Mouse (Mus musculus) urinary bladder, adult 18-20 months (tissue): ENCODE data around the gene 0610030E20Rik.

Experiments
- DNase-seq, 2 experiments: peaks; one replicate each; pipeline ENCODE4 v3.0.0; 2022; ENCODE audit warnings: low spot score in 2 of 2, mixed read lengths in 2 of 2

Gene 0610030E20Rik

DNA sequence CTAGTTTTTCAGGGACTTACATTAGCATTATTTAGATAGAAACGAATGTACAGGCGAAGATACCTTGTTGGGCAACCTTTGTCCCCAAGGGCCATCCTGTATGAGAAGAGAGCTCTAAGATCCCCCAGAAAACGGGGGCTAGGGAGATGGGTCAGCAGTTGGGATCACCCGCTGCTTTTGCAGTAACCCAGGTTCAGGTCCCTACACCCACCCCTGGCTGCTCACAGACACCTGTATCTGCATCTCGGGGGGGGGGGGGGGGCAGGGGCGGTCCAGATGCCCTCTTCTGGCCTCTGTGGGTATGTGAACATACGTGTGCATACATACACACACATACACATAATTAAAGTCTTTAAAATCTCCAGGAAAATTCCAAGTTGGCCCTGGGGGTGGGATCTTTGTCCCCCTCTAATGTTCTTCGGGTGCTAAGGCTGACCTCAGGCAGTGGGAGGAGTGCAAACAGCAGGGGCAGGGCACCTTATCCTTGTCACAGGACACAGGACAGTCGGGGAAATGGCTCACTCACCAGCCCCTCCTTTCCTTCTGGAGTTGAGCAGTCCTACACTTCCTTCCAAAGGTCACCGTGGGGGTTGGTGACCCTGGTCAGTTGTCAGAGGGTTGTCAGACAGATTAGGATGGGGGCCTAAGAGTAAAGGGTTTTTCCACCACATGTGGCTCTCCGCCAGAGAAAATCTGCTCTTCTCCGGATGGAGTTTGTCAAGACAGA lies 43.8 kb downstream of the 0610030E20Rik start:
- DNase-seq = peak in 1 of 2 experiments; percentile 37

DNA sequence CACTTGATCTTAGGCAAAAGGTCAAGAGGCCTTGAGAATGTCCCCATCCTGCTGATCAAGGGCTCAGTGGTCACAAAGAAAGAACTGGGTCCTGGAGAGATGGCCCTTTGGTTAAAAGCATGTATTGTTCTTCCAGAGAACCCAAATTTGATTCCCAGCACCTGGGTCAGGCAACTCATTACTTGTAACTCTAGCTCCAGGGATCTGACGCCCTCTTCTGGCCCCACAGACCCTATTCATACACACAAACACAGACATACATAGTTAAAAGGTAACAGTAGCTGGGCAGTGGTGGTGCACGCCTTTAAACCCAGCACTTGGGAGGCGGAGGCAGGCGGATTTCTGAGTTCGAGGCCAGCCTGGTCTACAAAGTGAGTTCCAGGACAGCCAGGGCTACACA lies 45.2 kb downstream of the 0610030E20Rik start:
- DNase-seq = no peak

DNA sequence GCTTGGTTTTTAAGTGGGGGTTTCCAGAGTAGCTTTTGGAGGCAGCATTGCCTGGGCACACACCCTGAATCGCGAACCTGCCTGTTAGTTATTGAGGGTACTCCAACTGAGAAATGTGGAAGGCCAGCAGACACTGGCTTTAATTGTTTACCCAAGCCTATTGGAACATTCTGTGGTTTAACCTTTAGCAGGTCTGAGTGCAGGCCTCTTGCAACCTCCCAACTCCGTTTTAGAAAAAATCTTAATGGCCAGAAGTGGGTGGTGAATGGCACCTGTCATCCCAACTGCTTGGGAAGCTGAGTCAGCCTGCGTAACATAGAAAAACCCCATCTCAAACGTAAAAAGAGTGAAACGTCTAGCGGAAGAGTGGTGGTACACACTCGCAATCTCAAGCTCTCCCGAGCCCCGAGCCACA lies 49.7 kb downstream of the 0610030E20Rik start:
- no peak for DNase-seq

DNA sequence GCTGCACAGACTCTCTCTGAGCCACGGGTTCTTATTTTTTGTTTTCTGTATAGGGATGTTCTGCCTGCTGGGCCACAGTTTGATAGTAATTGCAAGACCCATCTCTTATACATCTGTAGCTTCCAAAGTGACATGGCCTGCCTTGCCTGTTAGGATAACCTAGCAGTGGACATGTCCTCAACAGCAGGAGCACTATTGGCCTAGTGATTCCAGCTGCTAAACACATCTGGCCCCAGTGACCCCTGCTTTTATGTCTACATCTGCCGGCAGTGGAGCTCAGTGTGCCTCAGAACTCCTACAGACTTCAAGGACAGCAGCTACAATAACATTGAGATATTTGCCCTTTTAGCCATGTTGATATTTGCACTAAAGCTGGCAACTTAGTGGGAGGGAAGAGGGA lies 52.9 kb downstream of the 0610030E20Rik start:
- DNase-seq = no peak

DNA sequence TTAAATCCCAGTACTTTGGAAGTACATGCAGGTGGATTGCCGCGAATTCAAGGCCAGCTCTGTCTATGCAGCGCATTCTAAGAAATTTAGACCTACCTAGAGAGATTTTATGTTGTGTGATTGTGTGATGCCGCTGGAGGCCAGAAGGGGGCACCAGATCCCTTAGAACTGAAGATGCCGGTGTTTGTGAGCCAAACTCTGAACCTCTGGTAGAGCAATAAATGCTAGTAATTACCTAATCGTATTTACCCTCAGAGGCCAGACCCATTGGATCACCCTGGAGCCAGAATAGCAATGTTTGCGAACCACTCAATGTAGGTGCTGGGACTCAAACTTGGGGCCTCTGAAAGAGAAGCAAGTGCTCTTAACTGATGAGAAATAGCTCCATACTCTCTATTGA lies 54.8 kb downstream of the 0610030E20Rik start:
- DNase-seq = peak; percentile 56 to 58
